Mouse (Mus musculus) ES-Bruce4 (cell line): Measurements from ENCODE around the gene Odf4. TPM values are rescaled to one million over a fixed set of nuclear protein-coding genes. Genes with fewer than 3 reads are reported as not detected.

Experiments
- H3K27ac ChIP-seq: 2 replicates; pipeline ENCODE4 v1.5.1; 2012; ENCODE audit warnings: low read length, inconsistent platforms; ENCODE audit not compliant: insufficient read depth
- H3K27me3 ChIP-seq: 2 replicates; pipeline ENCODE4 v1.6.1; 2012; ENCODE audit warnings: mild to moderate bottlenecking, low read length, inconsistent platforms; ENCODE audit not compliant: control insufficient read depth, poor library complexity, insufficient read depth, severe bottlenecking
- H3K36me3 ChIP-seq: 2 replicates; pipeline ENCODE4 v1.6.1; 2012; ENCODE audit warnings: inconsistent platforms, mild to moderate bottlenecking, low read length, moderate library complexity; ENCODE audit not compliant: control insufficient read depth, poor library complexity, insufficient read depth, severe bottlenecking
- H3K4me1 ChIP-seq: one replicate; pipeline ENCODE4 v1.8.1; 2011; ENCODE audit warnings: low read length; ENCODE audit not compliant: control insufficient read depth, insufficient read depth
- H3K4me3 ChIP-seq: 2 replicates; pipeline ENCODE4 v1.5.1; 2011; ENCODE audit warnings: low read depth, mild to moderate bottlenecking, low read length
- H3K9ac ChIP-seq: 2 replicates; pipeline ENCODE4 v1.6.1; 2012; ENCODE audit warnings: low read depth, mild to moderate bottlenecking, inconsistent platforms; ENCODE audit not compliant: poor library complexity, severe bottlenecking
- H3K9me3 ChIP-seq: replicated peaks from 2 replicates; pipeline ENCODE4 v1.6.1; 2012; ENCODE audit warnings: mild to moderate bottlenecking, low read length, inconsistent platforms; ENCODE audit not compliant: control insufficient read depth, poor library complexity, insufficient read depth, severe bottlenecking
- CTCF ChIP-seq: IDR thresholded peaks from one replicate; pipeline ENCODE4 v1.8.1; 2011; ENCODE audit warnings: low read depth, low read length
- EP300 ChIP-seq: IDR thresholded peaks from 2 replicates; pipeline ENCODE4 v1.6.1; 2011; ENCODE audit warnings: low read depth, low read length; ENCODE audit not compliant: insufficient read depth
- POLR2A ChIP-seq: IDR thresholded peaks from one replicate; pipeline ENCODE4 v1.8.1; 2011; ENCODE audit warnings: low read length; ENCODE audit not compliant: insufficient read depth
- polyA plus RNA-seq: library from polyadenylated mRNA; stranded (reverse); fragments of >200 nt; gene quantifications from 2 replicates; pipeline ENCODE4 v1.2.4, GENCODE M21; 2011; ENCODE audit warnings: low read depth; ENCODE audit not compliant: missing spikeins, insufficient read depth, insufficient read length

Gene Odf4
- polyA plus RNA-seq, 1 experiment, result not detected

- H3K4me3 ChIP-seq, result peak overlapping the region; percentile 76
- H3K4me1 ChIP-seq, result peaks cover 2% of the 10 kb centered on the region
- TF ChIP-seq POLR2A (no peak), CTCF (no peak), EP300 (no peak)
- H3K9ac ChIP-seq, result peak overlapping the region; percentile 27
- H3K9me3 ChIP-seq, result no peaks in the 10 kb centered on the region
- no peaks in the 10 kb centered on the region for H3K27me3 ChIP-seq
- H3K36me3 ChIP-seq, result no peaks in the 10 kb centered on the region
- H3K27ac ChIP-seq, result no peak overlapping the region
Measured at GRCm38 (mm10) chr11:68954408-68954807, 27.5 kb upstream of the Odf4 start.

GRCm38 (mm10) chr11:68953903-68954302, 27.0 kb upstream of the Odf4 start:
- H3K4me3 ChIP-seq, result peak overlapping the region; percentile 76
- no peaks in the 10 kb centered on the region for H3K27me3 ChIP-seq
- no peaks in the 10 kb centered on the region for H3K9me3 ChIP-seq
- no peak overlapping the region for H3K27ac ChIP-seq
- H3K36me3 ChIP-seq, result no peaks in the 10 kb centered on the region
- H3K4me1 ChIP-seq, result peaks cover 2% of the 10 kb centered on the region
- peak overlapping the region; percentile 27 for H3K9ac ChIP-seq
- TF ChIP-seq EP300, result no peak

DNA sequence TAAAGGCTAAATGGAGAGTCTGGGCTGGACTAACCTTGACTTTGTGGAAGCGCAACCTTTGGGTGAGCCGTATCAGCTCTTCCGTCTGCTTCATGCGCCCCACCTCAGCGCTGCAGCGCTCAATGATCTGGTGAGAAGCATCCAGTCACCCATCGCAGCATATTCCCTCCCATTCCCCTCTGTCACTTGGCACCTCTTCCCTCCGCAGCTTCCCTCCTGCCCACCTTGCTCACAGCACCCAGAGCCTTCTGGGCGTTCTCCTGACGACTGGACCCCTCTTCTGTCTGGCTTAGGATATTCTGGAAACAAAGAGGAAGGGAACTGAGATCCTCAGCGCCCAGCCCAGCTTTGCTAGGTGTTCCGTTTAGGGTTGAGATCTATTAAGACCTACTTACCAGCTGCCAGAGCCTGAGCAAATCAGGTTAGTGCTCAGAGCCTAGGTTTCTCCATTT, 20.7 kb upstream of the Odf4 start:
- no peak overlapping the region for H3K27ac ChIP-seq
- no peak overlapping the region for H3K9ac ChIP-seq
- H3K4me1 ChIP-seq, result no peaks in the 10 kb centered on the region
- H3K4me3 ChIP-seq, result 0 out of 2 replicates have a peak overlapping the region, but pooled peaks have one; percentile 2
- TF ChIP-seq POLR2A (no peak), CTCF (no peak), EP300 (no peak)
- H3K36me3 ChIP-seq, result no peaks in the 10 kb centered on the region
- no peaks in the 10 kb centered on the region for H3K9me3 ChIP-seq
- H3K27me3 ChIP-seq, result no peaks in the 10 kb centered on the region

- TF ChIP-seq POLR2A (no peak), EP300 (no peak), CTCF (no peak)
- H3K27me3 ChIP-seq, result no peaks in the 10 kb centered on the region
- no peaks in the 10 kb centered on the region for H3K9me3 ChIP-seq
- no peak overlapping the region for H3K4me3 ChIP-seq
- no peaks in the 10 kb centered on the region for H3K4me1 ChIP-seq
- no peaks in the 10 kb centered on the region for H3K36me3 ChIP-seq
- no peak overlapping the region for H3K9ac ChIP-seq
- H3K27ac ChIP-seq, result no peak overlapping the region
Measured at GRCm38 (mm10) chr11:68946806-68947440, 20.0 kb upstream of the Odf4 start.

DNA sequence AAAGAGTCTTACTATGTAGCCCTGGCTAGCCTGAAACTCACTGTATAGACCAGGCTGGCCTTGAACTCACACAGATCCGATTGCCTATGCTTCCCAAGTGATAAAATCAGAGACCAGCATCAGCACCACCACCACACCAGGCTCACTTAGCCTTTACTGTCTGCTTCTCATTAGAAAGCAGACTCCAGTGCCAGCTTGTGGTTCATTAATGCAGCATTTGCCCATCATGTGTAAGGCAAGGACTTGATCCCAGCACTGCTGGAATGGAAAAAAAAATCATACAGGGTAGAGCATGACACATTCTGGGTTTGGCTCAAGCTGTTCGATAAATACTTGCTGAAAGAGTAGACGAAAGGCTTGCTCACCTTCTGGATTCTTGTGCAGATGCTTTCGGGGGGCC, 19.1 kb upstream of the Odf4 start:
- Histone ChIP-seq H3K27ac (no peak overlapping the region), H3K27me3 (no peaks in the 10 kb centered on the region), H3K9ac (no peak overlapping the region), H3K4me1 (no peaks in the 10 kb centered on the region), H3K36me3 (no peaks in the 10 kb centered on the region), H3K9me3 (no peaks in the 10 kb centered on the region), H3K4me3 (no peak overlapping the region)
- no peak for TF ChIP-seq POLR2A
- TF ChIP-seq EP300, result no peak
- TF ChIP-seq CTCF, result no peak

DNA sequence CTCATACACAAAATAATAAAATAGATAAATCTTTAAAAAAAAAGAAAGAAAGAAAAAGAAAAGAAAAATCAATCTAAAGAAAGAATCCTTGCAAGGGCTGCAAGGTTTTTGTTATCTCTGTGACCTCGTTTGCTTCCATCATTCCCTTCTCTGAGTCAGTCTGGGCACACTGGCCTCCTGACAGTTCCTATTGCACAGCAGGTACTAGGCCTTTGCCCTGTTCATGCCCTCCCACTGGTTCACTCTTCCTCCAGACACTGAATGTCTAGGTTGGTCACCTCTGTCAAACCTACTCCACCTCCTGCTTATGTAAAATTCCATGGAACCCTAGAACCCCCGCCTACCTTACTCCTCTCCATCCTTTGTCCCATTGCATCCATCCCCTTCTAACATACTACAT, 18.4 kb upstream of the Odf4 start:
- Histone ChIP-seq H3K9me3 (no peaks in the 10 kb centered on the region), H3K9ac (no peak overlapping the region), H3K36me3 (no peaks in the 10 kb centered on the region), H3K4me1 (peaks cover 2% of the 10 kb centered on the region), H3K27ac (no peak overlapping the region), H3K4me3 (no peak overlapping the region), H3K27me3 (no peaks in the 10 kb centered on the region)
- TF ChIP-seq EP300, result no peak
- no peak for TF ChIP-seq POLR2A
- no peak for TF ChIP-seq CTCF
